Mouse (Mus musculus) forebrain, embryonic 14.5 days (tissue): ENCODE measurements around the gene Yju2. TPM values are rescaled to one million over a fixed set of nuclear protein-coding genes. Genes with fewer than 3 reads are reported as not detected.
A peak's percentile ranks its signal among the peaks of the same experiment; 100 is the strongest.

Source experiments
- ATAC-seq: fragments of 200-750 bp; cut with Nextera tagmentation; 2 replicates; pipeline ENCODE4 v1.8.0; 2017; ENCODE audit warnings: mild to moderate bottlenecking, moderate library complexity
- DNase-seq: peaks from one replicate; pipeline ENCODE4 v3.0.0-alpha.2; 2015; ENCODE audit warnings: low spot score
- H3K27ac ChIP-seq: fragments of 300-500 bp; sonication (generic); 2 replicates; pipeline ENCODE4 v1.5.1; 2014; ENCODE audit warnings: low read depth, mild to moderate bottlenecking, control low read depth, low read length, moderate library complexity
- H3K27me3 ChIP-seq: fragments of 300-500 bp; sonication (generic); replicated peaks from 2 replicates; pipeline ENCODE4 v1.6.1; 2014; ENCODE audit warnings: low read length, control low read depth, mixed read lengths; ENCODE audit not compliant: control insufficient read depth, insufficient read depth
- H3K36me3 ChIP-seq: fragments of 300-500 bp; sonication (generic); 2 replicates; pipeline ENCODE4 v1.6.1; 2014; ENCODE audit warnings: low read length, control low read depth; ENCODE audit not compliant: control insufficient read depth, insufficient read depth
- H3K4me1 ChIP-seq: fragments of 300-500 bp; sonication (generic); 2 replicates; pipeline ENCODE4 v1.6.1; 2014; ENCODE audit warnings: antibody characterized with exemption, low read length, control low read depth; ENCODE audit not compliant: control insufficient read depth, insufficient read depth
- H3K4me2 ChIP-seq: fragments of 300-500 bp; sonication (generic); 2 replicates; pipeline ENCODE4 v1.6.1; 2014; ENCODE audit warnings: mild to moderate bottlenecking, control low read depth, low read length
- H3K4me3 ChIP-seq: fragments of 300-500 bp; sonication (generic); 2 replicates; pipeline ENCODE4 v1.5.1; 2014; ENCODE audit warnings: low read depth, low read length, control low read depth
- H3K9ac ChIP-seq: fragments of 300-500 bp; sonication (generic); 2 replicates; pipeline ENCODE4 v1.6.1; 2014; ENCODE audit warnings: mild to moderate bottlenecking, low read length, control low read depth, moderate library complexity
- H3K9me3 ChIP-seq: fragments of 300-500 bp; sonication (generic); replicated peaks from 2 replicates; pipeline ENCODE4 v1.6.1; 2016; ENCODE audit warnings: low read length, control low read depth, mixed read lengths; ENCODE audit not compliant: control insufficient read depth
- WGBS: fragments of 180-500 bp; shearing (Covaris S2); extraction: QIAGEN DNeasy Blood & Tissue Kit; methylation state at CpG from one replicate; pipeline ENCODE4 v1.1.7; 2014; 5-methylcytosine and 5-hydroxymethylcytosine counted together
- polyA plus RNA-seq: library from polyadenylated mRNA; unstranded; fragments of >200 nt; fragmentation: Nextera tagmentation; extraction: Ambion mirVana; gene quantifications from 2 replicates; pipeline ENCODE4 v1.2.1, GENCODE M21; 2014

The Yju2 gene
- polyA plus RNA-seq, 1 experiment from 2014 or later = 25.4 TPM

DNA sequence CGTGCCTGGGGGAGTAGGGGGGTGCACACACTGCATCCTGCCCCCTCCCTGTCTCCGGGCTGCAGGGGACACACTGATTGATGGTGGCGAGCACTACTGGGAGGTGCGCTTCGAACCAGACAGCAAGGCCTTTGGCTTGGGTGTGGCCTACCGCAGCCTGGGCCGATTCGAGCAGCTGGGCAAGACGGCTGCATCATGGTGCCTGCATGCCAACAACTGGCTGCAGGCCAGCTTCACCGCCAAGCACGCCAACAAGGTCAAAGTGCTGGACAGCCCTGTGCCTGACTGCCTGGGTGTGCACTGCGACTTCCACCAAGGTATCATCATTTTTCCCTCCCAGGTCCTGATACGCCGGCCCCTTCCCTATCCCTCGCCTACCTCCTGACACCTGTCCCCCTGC is 37.1 kb downstream of the Yju2 start:
- Histone ChIP-seq H3K36me3 (peaks cover 47% of the 10 kb centered on the region), H3K4me1 (0 out of 2 replicates have a peak, but pooled peaks cover 5% of the 10 kb centered on the region), H3K4me3 (no peak overlapping the region), H3K9ac (no peak overlapping the region), H3K27ac (no peak overlapping the region), H3K9me3 (no peaks in the 10 kb centered on the region), H3K4me2 (no peak overlapping the region), H3K27me3 (peaks cover 8% of the 10 kb centered on the region)
- ATAC-seq (no peak), DNase-seq (no peak)
- WGBS = 87% methylated on average over 15 of the region's 15 CpGs

- ATAC-seq (0 out of 2 replicates have a peak, but pooled peaks have one; percentile 21), DNase-seq (no peak)
- no peak overlapping the region for H3K4me3 ChIP-seq
- no peaks in the 10 kb centered on the region for H3K9me3 ChIP-seq
- no peak overlapping the region for H3K9ac ChIP-seq
- 9% methylated on average over 30 of the region's 30 CpGs for WGBS
- H3K27me3 ChIP-seq = peaks cover 8% of the 10 kb centered on the region
- no peak overlapping the region for H3K27ac ChIP-seq
- no peak overlapping the region for H3K4me2 ChIP-seq
- H3K4me1 ChIP-seq = no peaks in the 10 kb centered on the region
- H3K36me3 ChIP-seq = peaks cover 16% of the 10 kb centered on the region
These were observed 41.0 kb downstream of the Yju2 start for GRCm38 (mm10) chr17:55999794-56000499.

DNA sequence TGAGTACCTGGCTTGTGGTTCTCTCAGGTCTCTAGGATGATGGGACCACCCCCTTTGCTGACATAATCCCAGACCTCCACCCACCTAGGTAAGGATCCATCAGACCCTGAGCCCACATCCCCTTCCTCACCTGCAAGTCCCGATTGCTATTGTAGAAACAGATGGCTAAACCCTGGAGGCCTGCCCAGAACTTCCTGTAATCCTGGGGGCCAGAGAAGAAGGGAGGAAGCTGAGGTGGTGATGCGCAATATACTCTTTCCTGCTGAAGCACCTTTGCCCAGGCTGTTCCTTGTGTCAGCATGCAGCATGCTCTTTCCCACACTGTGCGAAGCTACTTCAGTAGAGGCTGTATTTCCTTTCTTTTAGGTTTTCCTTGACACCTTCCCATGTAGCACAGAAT is 44.1 kb downstream of the Yju2 start:
- DNase-seq = no peak
- H3K4me1 ChIP-seq = peaks cover 4% of the 10 kb centered on the region; the same call in 1 of the 2 replicates
- no peak overlapping the region for H3K27ac ChIP-seq
- peaks cover 12% of the 10 kb centered on the region for H3K27me3 ChIP-seq
- no peak for ATAC-seq
- no peaks in the 10 kb centered on the region for H3K9me3 ChIP-seq
- H3K9ac ChIP-seq = no peak overlapping the region
- H3K36me3 ChIP-seq = no peaks in the 10 kb centered on the region
- WGBS = 88% methylated on average over 3 of the region's 3 CpGs
- no peak overlapping the region for H3K4me3 ChIP-seq
- no peak overlapping the region for H3K4me2 ChIP-seq

GRCm38 (mm10) chr17:56005415-56006061 is 46.6 kb downstream of the Yju2 start, which contains the start of the genes Stap2 and Mpnd:
Stap2 (minus strand) TSS chr17:56005584.
Mpnd (plus strand) TSS chr17:56005711.
- ATAC-seq (no peak), DNase-seq (peak; percentile 58)
- no peaks in the 10 kb centered on the region for H3K36me3 ChIP-seq
- no peak within 1 kb of the TSS for H3K9ac ChIP-seq
- H3K4me3 ChIP-seq = no peak within 1 kb of the TSS
- H3K27me3 ChIP-seq = peaks cover 7% of the 10 kb centered on the region; the same call in 1 of the 2 replicates
- WGBS = 57% methylated on average over 13 of the region's 13 CpGs
- H3K4me2 ChIP-seq = no peak within 1 kb of the TSS
- peaks cover 12% of the 10 kb centered on the region for H3K4me1 ChIP-seq
- H3K27ac ChIP-seq = no peak within 1 kb of the TSS
- H3K9me3 ChIP-seq = no peaks in the 10 kb centered on the region

GRCm38 (mm10) chr17:56006956-56007355 is 48.1 kb downstream of the Yju2 start:
- Histone ChIP-seq H3K9me3 (no peaks in the 10 kb centered on the region), H3K27ac (no peak overlapping the region), H3K4me1 (peaks cover 15% of the 10 kb centered on the region), H3K4me2 (no peak overlapping the region), H3K4me3 (no peak overlapping the region), H3K36me3 (peaks cover 12% of the 10 kb centered on the region), H3K9ac (no peak overlapping the region), H3K27me3 (0 out of 2 replicates have a peak, but pooled peaks cover 4% of the 10 kb centered on the region)
- DNase-seq (no peak), ATAC-seq (no peak)
- 43% methylated on average over 10 of the region's 10 CpGs for WGBS

GRCm38 (mm10) chr17:56007444-56008355 is 48.8 kb downstream of the Yju2 start:
- Histone ChIP-seq H3K4me3 (peak overlapping the region; percentile 82), H3K9ac (peak overlapping the region; percentile 36), H3K36me3 (peaks cover 19% of the 10 kb centered on the region), H3K9me3 (no peaks in the 10 kb centered on the region), H3K4me1 (peaks cover 15% of the 10 kb centered on the region), H3K27ac (peak overlapping the region; percentile 94), H3K27me3 (0 out of 2 replicates have a peak, but pooled peaks cover 4% of the 10 kb centered on the region), H3K4me2 (peak overlapping the region; percentile 100)
- whole genome bisulfite sequencing = 36% methylated on average over 13 of the region's 14 CpGs
- DNase-seq = no peak
- no peak for ATAC-seq

DNA sequence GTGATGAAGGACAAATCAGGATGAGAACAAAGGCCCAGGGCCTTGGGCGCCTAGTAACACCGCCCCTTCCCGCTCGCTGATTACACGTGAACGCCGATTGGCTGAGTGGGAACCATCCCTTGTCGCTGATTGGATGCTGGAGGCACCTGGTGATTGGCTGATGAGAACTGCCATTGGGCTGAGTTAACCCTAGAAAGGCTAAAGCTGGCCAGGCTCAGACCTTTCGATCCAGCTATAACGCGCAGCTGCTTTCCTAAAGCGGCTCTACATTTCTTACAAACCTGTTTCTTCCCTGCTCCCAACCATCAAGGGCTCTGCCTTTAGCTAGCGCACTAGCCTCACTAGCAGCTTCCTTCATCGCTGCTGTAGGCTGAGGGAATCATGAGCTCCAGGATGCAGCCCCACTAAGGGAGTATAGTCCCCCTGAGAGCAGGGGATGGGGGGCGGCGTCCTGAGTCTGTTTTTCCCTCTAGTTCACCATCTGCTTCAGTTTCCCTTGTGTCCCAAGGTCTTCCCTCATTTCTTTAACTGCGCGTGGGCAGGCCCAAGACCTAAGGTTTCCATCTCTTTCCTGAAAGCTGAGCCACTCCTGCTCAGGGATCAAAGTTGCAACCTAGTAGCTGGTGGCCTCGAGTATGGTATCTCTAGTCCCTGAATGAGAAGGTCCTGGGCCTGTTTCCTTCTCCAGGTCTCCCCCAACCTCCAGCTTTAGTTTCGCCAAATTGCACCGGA is 49.6 kb downstream of the Yju2 start:
- peak; percentile 93 for ATAC-seq
- 0 out of 2 replicates have a peak, but pooled peaks cover 4% of the 10 kb centered on the region for H3K27me3 ChIP-seq
- peaks cover 15% of the 10 kb centered on the region for H3K4me1 ChIP-seq
- H3K9me3 ChIP-seq = no peaks in the 10 kb centered on the region
- H3K9ac ChIP-seq = peak overlapping the region; percentile 87
- DNase-seq = peak; percentile 99
- 0% methylated on average over 21 of the region's 21 CpGs for WGBS
- peak overlapping the region; percentile 82 for H3K4me3 ChIP-seq
- peak overlapping the region; percentile 94 for H3K27ac ChIP-seq
- H3K36me3 ChIP-seq = peaks cover 25% of the 10 kb centered on the region
- H3K4me2 ChIP-seq = peak overlapping the region; percentile 100
